Mouse (Mus musculus) thymus, adult 2 months (tissue): ENCODE results near the gene Ptpn11. TPM values are rescaled to one million over a fixed set of nuclear protein-coding genes. Genes with fewer than 3 reads are reported as not detected.

Experiments
- DNase-seq: peaks from one replicate; pipeline ENCODE4 v3.0.0; 2021
- H3K27ac ChIP-seq: fragments of 200-500 bp; 2 replicates; pipeline ENCODE4 v1.5.1; 2012; ENCODE audit warnings: low read length, control low read depth; ENCODE audit not compliant: control insufficient read depth, insufficient read depth
- H3K27me3 ChIP-seq: fragments of 200-500 bp; 2 replicates; pipeline ENCODE4 v1.6.1; 2012; ENCODE audit warnings: mild to moderate bottlenecking, low read length, moderate library complexity, mixed read lengths; ENCODE audit not compliant: control insufficient read depth, insufficient read depth
- H3K36me3 ChIP-seq: fragments of 200-500 bp; 2 replicates; pipeline ENCODE4 v1.6.1; 2012; ENCODE audit warnings: mild to moderate bottlenecking, low read length, moderate library complexity; ENCODE audit not compliant: control insufficient read depth, insufficient read depth
- H3K4me1 ChIP-seq: fragments of 200-500 bp; replicated peaks from 2 replicates; pipeline ENCODE4 v1.6.1; 2012; ENCODE audit warnings: low read length; ENCODE audit not compliant: control insufficient read depth, insufficient read depth
- H3K4me3 ChIP-seq: fragments of 200-500 bp; 2 replicates; pipeline ENCODE4 v1.5.1; 2012; ENCODE audit warnings: mild to moderate bottlenecking, low read length, control low read depth, moderate library complexity; ENCODE audit not compliant: control insufficient read depth, insufficient read depth
- CTCF ChIP-seq: fragments of 200-500 bp; IDR thresholded peaks from 2 replicates; pipeline ENCODE4 v1.5.1; 2012; ENCODE audit warnings: mild to moderate bottlenecking, control low read depth, low read length, moderate library complexity, borderline replicate concordance; ENCODE audit not compliant: control insufficient read depth, poor library complexity, insufficient read depth; ENCODE audit errors: extremely low read depth
- POLR2A ChIP-seq: fragments of 200-500 bp; IDR thresholded peaks from 2 replicates; pipeline ENCODE4 v1.6.1; 2012; ENCODE audit warnings: mild to moderate bottlenecking, low read length, control low read depth, moderate library complexity; ENCODE audit not compliant: control insufficient read depth, poor library complexity, insufficient read depth; ENCODE audit errors: extremely low read depth
- WGBS: fragments of 180-500 bp; shearing (Covaris S2); methylation state at CpG from one replicate; pipeline ENCODE4 v1.1.7; 2018; 5-methylcytosine and 5-hydroxymethylcytosine counted together
- polyA plus RNA-seq: library from polyadenylated mRNA; depleted of rRNA; stranded (reverse); fragments of >200 nt; gene quantifications from 2 replicates; pipeline ENCODE4 v1.2.3, GENCODE M21; 2012

Ptpn11 gene
- polyA plus RNA-seq, 1 experiment = 30.0 TPM

DNA sequence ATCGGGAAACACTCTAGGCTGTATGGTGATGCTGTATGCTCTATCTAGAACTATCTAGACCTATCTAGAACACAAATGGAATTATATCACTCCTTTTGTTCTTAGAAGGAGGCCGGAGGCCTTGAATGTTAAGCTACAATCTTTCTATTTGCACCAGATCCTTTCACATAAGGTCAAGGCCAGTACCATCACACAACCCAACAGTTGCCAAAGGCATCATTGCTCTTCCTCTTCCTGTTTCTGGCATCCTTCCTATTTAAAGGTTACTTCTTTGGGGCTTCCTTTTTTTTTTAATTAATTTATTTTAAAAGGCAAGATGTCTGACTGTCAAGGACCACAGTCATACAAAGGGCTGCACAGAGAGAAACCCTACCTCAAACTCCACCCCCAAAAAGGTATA is 6.1 kb upstream of the Ptpn11 start:
- 88% methylated on average over 2 of the region's 2 CpGs for WGBS
- TF ChIP-seq CTCF (no peak), POLR2A (no peak)
- Histone ChIP-seq H3K27ac (no peak overlapping the region), H3K4me1 (no peaks in the 10 kb centered on the region), H3K36me3 (no peaks in the 10 kb centered on the region), H3K27me3 (no peaks in the 10 kb centered on the region), H3K4me3 (no peak overlapping the region)
- DNase-seq = no peak

DNA sequence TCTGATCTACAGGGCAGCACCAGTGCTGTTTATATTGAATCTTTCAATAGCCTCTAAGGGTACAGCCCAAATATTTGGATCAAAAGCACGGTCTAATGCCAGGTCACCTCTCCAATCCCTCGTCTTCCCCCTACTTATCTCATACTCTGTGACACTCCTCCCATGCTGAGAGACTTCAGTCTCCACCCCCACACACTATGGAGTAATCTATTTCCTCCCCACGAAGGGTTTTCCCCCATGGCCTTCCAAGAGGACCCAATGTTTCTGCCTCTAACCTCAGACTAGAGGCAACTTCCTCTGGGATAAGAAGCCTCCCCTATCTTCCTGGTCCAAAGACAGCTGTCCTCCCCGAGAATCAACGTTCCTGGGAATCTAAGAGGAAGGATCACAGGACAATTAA is 5.6 kb upstream of the Ptpn11 start:
- no peaks in the 10 kb centered on the region for H3K36me3 ChIP-seq
- WGBS = 70% methylated on average over 5 of the region's 5 CpGs
- TF ChIP-seq CTCF (no peak), POLR2A (no peak)
- H3K4me3 ChIP-seq = no peak overlapping the region
- DNase-seq = no peak
- no peaks in the 10 kb centered on the region for H3K4me1 ChIP-seq
- H3K27ac ChIP-seq = no peak overlapping the region
- no peaks in the 10 kb centered on the region for H3K27me3 ChIP-seq

DNA sequence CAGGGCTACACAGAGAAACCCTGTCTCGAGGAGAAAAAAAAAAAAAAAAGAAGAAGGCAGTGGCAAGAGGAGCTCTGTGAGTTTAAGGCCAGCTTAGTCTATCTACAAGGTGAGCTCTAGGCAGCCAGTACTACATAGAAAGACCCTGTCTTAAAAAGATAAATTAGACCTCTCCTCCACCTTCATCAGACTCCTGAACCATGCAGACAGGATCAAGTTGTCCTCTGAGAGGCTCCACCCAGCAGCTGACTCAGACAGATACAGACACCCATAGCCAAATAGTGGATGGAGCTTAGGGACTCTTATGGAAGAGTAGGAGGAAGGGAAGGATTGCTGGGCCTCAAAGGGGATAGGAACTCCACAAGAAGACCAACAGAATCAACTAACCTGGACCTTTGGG is 3.0 kb upstream of the Ptpn11 start:
- Histone ChIP-seq H3K27ac (no peak overlapping the region), H3K36me3 (no peaks in the 10 kb centered on the region), H3K4me3 (no peak overlapping the region), H3K27me3 (no peaks in the 10 kb centered on the region), H3K4me1 (peaks cover 11% of the 10 kb centered on the region)
- 50% methylated on average over 1 of the region's 1 CpGs for WGBS
- DNase-seq = no peak
- TF ChIP-seq CTCF (no peak), POLR2A (no peak)

DNA sequence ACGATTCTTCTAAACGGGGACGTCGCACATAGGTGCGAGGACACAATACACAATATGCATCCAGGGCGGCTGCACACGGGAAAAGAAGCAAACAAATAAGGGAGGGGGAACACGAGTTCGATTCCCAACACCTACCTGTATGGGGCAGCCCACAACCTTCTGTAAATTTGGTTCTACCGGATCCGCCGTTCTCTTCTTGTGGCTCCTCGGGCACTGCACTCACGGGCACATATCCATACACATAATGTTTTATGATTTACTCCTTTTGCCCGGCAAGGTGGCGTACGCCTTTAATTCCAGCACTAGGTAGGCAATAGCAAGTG is 348 bp upstream of the Ptpn11 start:
- DNase-seq = no peak

DNA sequence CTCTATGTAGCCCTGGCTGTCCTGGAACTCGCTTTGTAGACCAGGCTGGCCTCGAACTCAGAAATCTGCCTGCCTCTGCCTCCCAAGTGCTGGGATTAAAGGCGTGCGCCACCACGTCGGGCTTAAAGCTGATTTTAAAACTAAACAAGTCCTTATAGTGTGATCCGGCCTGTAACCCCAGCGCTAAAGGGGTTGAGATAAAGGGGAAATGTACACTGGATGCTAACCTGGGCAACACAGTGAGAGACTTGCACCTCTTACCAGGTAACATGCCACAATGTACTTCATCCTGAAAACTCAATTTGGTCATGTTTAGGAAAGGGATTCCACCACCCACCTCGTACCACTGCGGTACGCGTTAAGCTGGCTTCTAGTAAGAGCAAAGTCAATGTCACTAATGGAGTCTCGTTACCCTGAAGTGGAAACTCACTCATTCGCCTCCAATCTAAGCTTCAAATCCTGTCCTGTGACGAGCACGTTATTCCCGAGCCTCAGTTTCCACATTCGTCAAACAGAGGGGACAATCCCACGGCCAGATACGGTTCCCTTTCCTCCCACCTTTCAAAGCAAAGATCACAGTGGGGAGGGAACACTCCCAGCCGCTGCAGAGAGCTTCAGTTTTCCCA is 874 bp downstream of the Ptpn11 start:
- Histone ChIP-seq H3K36me3 (no peaks in the 10 kb centered on the region), H3K4me1 (peaks cover 14% of the 10 kb centered on the region), H3K27ac (no peak overlapping the region), H3K27me3 (no peaks in the 10 kb centered on the region), H3K4me3 (peak overlapping the region; percentile 95)
- no peak for TF ChIP-seq POLR2A
- no peak for TF ChIP-seq CTCF
- WGBS = 38% methylated on average over 21 of the region's 21 CpGs
- DNase-seq = no peak

More for the DNA sequence above, 348 bp upstream of the Ptpn11 start:
- WGBS = 13% methylated on average over 17 of the region's 17 CpGs
- no peaks in the 10 kb centered on the region for H3K27me3 ChIP-seq
- peak overlapping the region; percentile 33; the same call in 1 of the 2 replicates for H3K27ac ChIP-seq
- TF ChIP-seq CTCF (no peak), POLR2A (no peak)
- H3K4me3 ChIP-seq = peak overlapping the region; percentile 95
- no peaks in the 10 kb centered on the region for H3K36me3 ChIP-seq
- peaks cover 13% of the 10 kb centered on the region for H3K4me1 ChIP-seq

DNA sequence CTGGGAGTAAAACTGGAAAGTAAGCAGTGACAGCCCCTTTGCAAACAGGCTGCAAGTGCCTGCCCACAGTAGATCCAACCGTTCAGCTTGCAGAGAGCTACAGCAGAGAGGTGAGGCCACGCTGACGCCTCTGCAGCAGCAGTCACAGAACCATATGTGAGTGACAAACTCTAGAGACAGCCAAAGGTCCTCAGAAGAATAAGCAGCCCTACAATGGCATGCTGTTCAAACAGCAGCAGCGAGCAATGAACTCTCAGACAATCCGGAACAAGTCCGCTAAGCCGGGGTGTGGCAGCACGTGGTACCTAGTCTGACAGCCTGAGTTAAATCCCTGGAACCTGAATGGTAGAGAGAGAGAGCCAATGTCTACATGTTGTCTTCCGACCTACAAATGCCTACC is 2.0 kb downstream of the Ptpn11 start:
- Histone ChIP-seq H3K27me3 (no peaks in the 10 kb centered on the region), H3K4me3 (no peak overlapping the region), H3K27ac (no peak overlapping the region), H3K4me1 (peaks cover 21% of the 10 kb centered on the region), H3K36me3 (no peaks in the 10 kb centered on the region)
- WGBS = 96% methylated on average over 9 of the region's 9 CpGs
- DNase-seq = no peak
- TF ChIP-seq CTCF = no peak

DNA sequence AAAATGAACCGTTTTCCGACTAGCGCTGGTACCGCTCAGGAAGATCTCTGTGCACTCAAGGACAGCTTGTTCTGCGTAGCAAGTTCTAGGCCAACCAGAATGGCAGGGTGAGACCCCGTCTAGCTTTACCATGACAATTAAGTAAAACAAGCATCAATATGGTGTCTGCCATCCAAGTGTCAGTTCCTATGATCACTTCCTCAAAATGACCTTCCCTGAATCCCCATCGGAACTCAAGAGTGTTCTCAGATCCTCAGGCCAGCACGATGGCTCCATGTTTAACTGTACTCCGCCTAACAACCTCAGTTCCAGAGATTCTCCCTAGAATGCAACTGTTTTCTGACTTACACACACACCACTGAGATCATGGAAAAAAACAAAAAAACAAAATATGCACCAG is 2.9 kb downstream of the Ptpn11 start:
- H3K4me3 ChIP-seq = no peak overlapping the region
- H3K4me1 ChIP-seq = peaks cover 21% of the 10 kb centered on the region
- DNase-seq = no peak
- no peak for TF ChIP-seq CTCF
- TF ChIP-seq POLR2A = no peak
- no peaks in the 10 kb centered on the region for H3K36me3 ChIP-seq
- H3K27ac ChIP-seq = no peak overlapping the region
- H3K27me3 ChIP-seq = no peaks in the 10 kb centered on the region
- 95% methylated on average over 9 of the region's 9 CpGs for WGBS
